Mouse (Mus musculus) embryonic fibroblast, embryonic 13.5 days (primary cell): Measurements from ENCODE around the gene Taf5.

ENCODE experiments used
- CTCF ChIP-seq: IDR thresholded peaks from 2 replicates; pipeline ENCODE4 v1.5.1; 2011; ENCODE audit warnings: mild to moderate bottlenecking, control low read depth, low read length, moderate library complexity, borderline replicate concordance; ENCODE audit not compliant: insufficient read depth
- POLR2A ChIP-seq: IDR thresholded peaks from 2 replicates; pipeline ENCODE4 v1.6.1; 2011; ENCODE audit warnings: low read depth, mild to moderate bottlenecking, control low read depth, low read length, moderate library complexity

- TF ChIP-seq CTCF, result no peak
- no peak for TF ChIP-seq POLR2A
Measured at GRCm38 (mm10) chr19:47022709-47023108, 44.8 kb upstream of the Taf5 start.
